ENCODE assay signal across 34 mouse cellular contexts in genomic region chr5:106649995-106650394, GRCm38 (mm10). TPM values are rescaled to one million over a fixed set of nuclear protein-coding genes. Genes with fewer than 3 reads are reported as not detected.
A peak's percentile ranks its signal among the peaks of the same experiment; 100 is the strongest.
DNase-seq lines count a peak whose midpoint lies in the region; ATAC-seq and TF ChIP-seq lines count a peak whose summit lies in the region.
"Had no signal": no experiment of that assay in that cellular context is flagged by ENCODE, and none has a peak within 500 bp of the region (broad histone marks: within the 10 kb centered on the region; RNA-seq: fewer than 3 reads in every experiment).

No protein-coding gene starts in this region.

- H3K9me3 ChIP-seq in lung, postnatal 0 days (ENCODE audit: low read length), result no peaks in the 10 kb centered on the region
- H3K9me3 ChIP-seq in intestine, embryonic 15.5 days, result no peaks in the 10 kb centered on the region
- H3K9me3 ChIP-seq: embryonic facial prominence, embryonic 10.5 days; embryonic facial prominence, embryonic 15.5 days; forebrain, embryonic 12.5 days; heart, embryonic 12.5 days; liver, embryonic 15.5 days; midbrain, embryonic 15.5 days; neural tube, embryonic 15.5 days had no signal

- no peak for ATAC-seq in lung, postnatal 0 days
- ATAC-seq in intestine, embryonic 15.5 days, result no peak
- ATAC-seq: midbrain, embryonic 15.5 days had no signal

- H3K9ac ChIP-seq in lung, postnatal 0 days (replicated peaks; ENCODE audit: low read depth), result no peak overlapping the region
- H3K9ac ChIP-seq in intestine, embryonic 15.5 days, result no peak overlapping the region
- H3K9ac ChIP-seq: embryonic facial prominence, embryonic 15.5 days; forebrain, embryonic 12.5 days; heart, embryonic 12.5 days; hindbrain, embryonic 14.5 days; liver, embryonic 15.5 days; lung, embryonic 14.5 days; midbrain, embryonic 15.5 days; neural tube, embryonic 15.5 days had no signal

- no peak for TF ChIP-seq CTCF in lung, postnatal 0 days (IDR thresholded peaks at IDR 0.05)
- TF ChIP-seq CTCF in kidney, adult 2 months (conservative IDR thresholded peaks at IDR 0.05; ENCODE audit: insufficient read depth, insufficient read length, low read depth, low read length), result no peak

- no peaks in the 10 kb centered on the region for H3K4me1 ChIP-seq in lung, postnatal 0 days (ENCODE audit: insufficient read depth, low read depth, low read length)
- no peaks in the 10 kb centered on the region for H3K4me1 ChIP-seq in intestine, embryonic 15.5 days (replicated peaks)
- no peaks in the 10 kb centered on the region for H3K4me1 ChIP-seq in kidney, adult 2 months (ENCODE audit: control insufficient read depth, insufficient read depth, low read length)
- H3K4me1 ChIP-seq: embryonic facial prominence, embryonic 10.5 days; embryonic facial prominence, embryonic 15.5 days; midbrain, embryonic 15.5 days; neural tube, embryonic 15.5 days had no signal

- H3K36me3 ChIP-seq in lung, postnatal 0 days (ENCODE audit: insufficient read depth, low read length), result no peaks in the 10 kb centered on the region
- no peaks in the 10 kb centered on the region; the same call in 1 of the 2 replicates for H3K36me3 ChIP-seq in intestine, embryonic 15.5 days
- H3K36me3 ChIP-seq in kidney, adult 2 months (ENCODE audit: control insufficient read depth, insufficient read depth, low read length), result no peaks in the 10 kb centered on the region; the same call in 1 of the 2 replicates
- H3K36me3 ChIP-seq: midbrain, embryonic 15.5 days; neural tube, embryonic 15.5 days had no signal

- no peak overlapping the region for H3K4me3 ChIP-seq in lung, postnatal 0 days (ENCODE audit: low read depth, low read length)
- H3K4me3 ChIP-seq in intestine, embryonic 15.5 days (replicated peaks), result no peak overlapping the region
- H3K4me3 ChIP-seq in kidney, adult 2 months (ENCODE audit: insufficient read depth, low read depth, low read length), result no peak overlapping the region
- H3K4me3 ChIP-seq: embryonic facial prominence, embryonic 10.5 days; embryonic facial prominence, embryonic 15.5 days; forebrain, embryonic 12.5 days; heart, embryonic 12.5 days; liver, embryonic 15.5 days; midbrain, embryonic 15.5 days; neural tube, embryonic 15.5 days had no signal

- H3K4me2 ChIP-seq in lung, postnatal 0 days (replicated peaks; ENCODE audit: low read depth, low read length), result no peak overlapping the region
- no peak overlapping the region for H3K4me2 ChIP-seq in intestine, embryonic 15.5 days (replicated peaks)
- H3K4me2 ChIP-seq: embryonic facial prominence, embryonic 15.5 days; forebrain, embryonic 12.5 days; heart, embryonic 12.5 days; hindbrain, embryonic 14.5 days; liver, embryonic 15.5 days; lung, embryonic 14.5 days; midbrain, embryonic 15.5 days; neural tube, embryonic 15.5 days had no signal

- no peaks in the 10 kb centered on the region for H3K27me3 ChIP-seq in lung, postnatal 0 days (replicated peaks; ENCODE audit: insufficient read depth, low read length)
- H3K27me3 ChIP-seq in intestine, embryonic 15.5 days (replicated peaks), result no peaks in the 10 kb centered on the region
- no peaks in the 10 kb centered on the region for H3K27me3 ChIP-seq in kidney, adult 2 months (replicated peaks; ENCODE audit: control insufficient read depth, insufficient read depth, low read length)
- H3K27me3 ChIP-seq: CH12.LX; embryonic facial prominence, embryonic 15.5 days; forebrain, embryonic 12.5 days; heart, embryonic 12.5 days; liver, embryonic 15.5 days; midbrain, embryonic 15.5 days; neural tube, embryonic 15.5 days had no signal

- TF ChIP-seq POLR2A in kidney, adult 2 months (IDR thresholded peaks at IDR 0.05; ENCODE audit: low read depth, low read length), result no peak

- TF ChIP-seq EP300 in lung, postnatal 0 days (IDR thresholded peaks at IDR 0.05), result no peak

- DNase-seq in lung, postnatal 0 days (ENCODE audit: low spot score), result peak; percentile 14
- no peak for DNase-seq in lung, postnatal 36 days
- peak; percentile 25 for DNase-seq in T-cell, adult 2 months (ENCODE audit: low spot score)
- DNase-seq in induced T-regulatory cell, adult 2 months (ENCODE audit: low read depth), result peak; percentile 15
- no peak for DNase-seq in kidney, adult 2 months
- no peak for DNase-seq in right cerebral cortex, postnatal 10 days (ENCODE audit: low spot score in 2 of 2)
- DNase-seq: adrenal gland, postnatal 25 days; cerebellum, adult 18-20 months; cerebellum, postnatal 14 days; gastrocnemius, postnatal 10 days; heart, adult 18-20 months; heart, postnatal 4 days; kidney, adult 8-10 months; kidney, postnatal 10 days; layer of hippocampus, adult 9-11 months; liver; thymus, adult 18-20 months; thymus, postnatal 25 days had no signal

- H3K27ac ChIP-seq in lung, postnatal 0 days (ENCODE audit: low read length), result no peak overlapping the region
- no peak overlapping the region for H3K27ac ChIP-seq in intestine, embryonic 15.5 days
- no peak overlapping the region for H3K27ac ChIP-seq in kidney, adult 2 months (ENCODE audit: insufficient read depth, low read depth, low read length)
- H3K27ac ChIP-seq: embryonic facial prominence, embryonic 10.5 days; embryonic facial prominence, embryonic 15.5 days; forebrain, embryonic 12.5 days; hindbrain, embryonic 14.5 days; liver, embryonic 15.5 days; midbrain, embryonic 15.5 days; neural tube, embryonic 15.5 days; stomach, postnatal 0 days had no signal

RNA-seq across cellular contexts. Expression of gene Gm17304, which starts 41.1 kb away (rescaled TPM):
- polyA plus RNA-seq in lung, postnatal 0 days (2015; fragmentation: Nextera tagmentation; extraction: Ambion mirVana), result not detected in 2 replicates
- not detected in 2 replicates for polyA plus RNA-seq in intestine, embryonic 15.5 days (2015; fragmentation: Nextera tagmentation; extraction: Ambion mirVana)
- not detected in 2 replicates for polyA plus RNA-seq in kidney, adult 2 months (2012; rRNA removed)
- polyA plus RNA-seq: embryonic facial prominence, embryonic 10.5 days; embryonic facial prominence, embryonic 15.5 days; forebrain, embryonic 12.5 days; heart, embryonic 12.5 days; heart, postnatal 0 days; hindbrain, embryonic 14.5 days; intestine, embryonic 14.5 days; limb, embryonic 11.5 days; liver, embryonic 15.5 days; lung, embryonic 14.5 days; midbrain, embryonic 15.5 days; neural tube, embryonic 15.5 days; spleen, adult 2 months; stomach, postnatal 0 days had no signal

RNA-seq across cellular contexts. Expression of gene Zfp644, which starts 47.1 kb away (rescaled TPM):
- polyA plus RNA-seq in lung, postnatal 0 days (2015; fragmentation: Nextera tagmentation; extraction: Ambion mirVana), result 57.2 and 60.9 TPM in 2 replicates
- 41.8 and 55.7 TPM in 2 replicates for polyA plus RNA-seq in intestine, embryonic 15.5 days (2015; fragmentation: Nextera tagmentation; extraction: Ambion mirVana)
- polyA plus RNA-seq in kidney, adult 2 months (2012; rRNA removed), result 11.3 and 12.4 TPM in 2 replicates

Comparison
In these comparisons a context has a peak if more than half of its experiments do, and no peak if none do; other contexts are left out.
1. DNase-seq: peak in lung, postnatal 0 days (single experiment), T-cell, adult 2 months (single experiment) and induced T-regulatory cell, adult 2 months (single experiment); none in lung, postnatal 36 days (single experiment), kidney, adult 2 months (single experiment) and right cerebral cortex, postnatal 10 days (0 of 2).